Mouse (Mus musculus) testis, adult 2 months (tissue): Measurements from ENCODE around the gene Ralgps1.

Source experiments
- CTCF ChIP-seq: fragments of 200-500 bp; IDR thresholded peaks from 2 replicates; pipeline ENCODE4 v1.5.1; 2012; ENCODE audit warnings: low read depth, mild to moderate bottlenecking, inconsistent platforms, low read length, moderate library complexity; ENCODE audit not compliant: control insufficient read depth, insufficient read depth, insufficient replicate concordance
- POLR2A ChIP-seq: fragments of 200-500 bp; IDR thresholded peaks from 2 replicates; pipeline ENCODE4 v1.6.1; 2012; ENCODE audit warnings: low read depth, mild to moderate bottlenecking, inconsistent platforms, low read length, moderate library complexity; ENCODE audit not compliant: control insufficient read depth

- TF ChIP-seq POLR2A (no peak), CTCF (no peak)
These were observed 116.8 kb downstream of the Ralgps1 start for GRCm38 (mm10) chr2:33254318-33254985.
